Mouse (Mus musculus) liver, adult 2 months (tissue): ENCODE measurements around the gene Mlf1. TPM values are rescaled to one million over a fixed set of nuclear protein-coding genes. Genes with fewer than 3 reads are reported as not detected.

ENCODE experiments used
- DNase-seq: peaks from one replicate; pipeline ENCODE4 v3.0.0-alpha.2; 2011; ENCODE audit warnings: low read depth, low spot score; ENCODE audit errors: extremely low read depth
- H3K27ac ChIP-seq: fragments of 200-500 bp; replicated peaks from 2 replicates; pipeline ENCODE4 v1.5.1; 2012; ENCODE audit warnings: low read depth, mild to moderate bottlenecking, control low read depth, inconsistent platforms, low read length; ENCODE audit not compliant: insufficient read depth
- H3K27me3 ChIP-seq: fragments of 200-500 bp; 2 replicates; pipeline ENCODE4 v1.6.1; 2012; ENCODE audit warnings: mild to moderate bottlenecking, moderate library complexity, low read length, inconsistent platforms; ENCODE audit not compliant: control insufficient read depth, insufficient read depth
- H3K36me3 ChIP-seq: fragments of 200-500 bp; 2 replicates; pipeline ENCODE4 v1.6.1; 2012; ENCODE audit warnings: low read length, inconsistent platforms; ENCODE audit not compliant: control insufficient read depth, insufficient read depth
- H3K4me1 ChIP-seq: fragments of 200-500 bp; 2 replicates; pipeline ENCODE4 v1.6.1; 2011; ENCODE audit warnings: low read length; ENCODE audit not compliant: control insufficient read depth, insufficient read depth
- H3K4me3 ChIP-seq: fragments of 200-500 bp; 2 replicates; pipeline ENCODE4 v1.5.1; 2011; ENCODE audit warnings: low read depth, mild to moderate bottlenecking, control low read depth, low read length, moderate library complexity; ENCODE audit not compliant: insufficient read depth
- H3K79me2 ChIP-seq: fragments of 200-500 bp; 2 replicates; pipeline ENCODE4 v1.6.1; 2012; ENCODE audit warnings: inconsistent platforms, mild to moderate bottlenecking, low read length, moderate library complexity; ENCODE audit not compliant: control insufficient read depth, insufficient read depth
- H3K9ac ChIP-seq: fragments of 200-500 bp; 2 replicates; pipeline ENCODE4 v1.6.1; 2012; ENCODE audit warnings: low read depth, mild to moderate bottlenecking, control low read depth, inconsistent platforms, low read length
- CTCF ChIP-seq: fragments of 200-500 bp; IDR thresholded peaks from 2 replicates; pipeline ENCODE4 v1.5.1; 2011; ENCODE audit warnings: low read depth, low read length, control low read depth
- POLR2A ChIP-seq: fragments of 200-500 bp; IDR thresholded peaks from 2 replicates; pipeline ENCODE4 v1.6.1; 2011; ENCODE audit warnings: low read length, control low read depth; ENCODE audit not compliant: insufficient read depth; ENCODE audit errors: extremely low read depth
- WGBS: fragments of 180-500 bp; shearing (Covaris S2); methylation state at CpG from one replicate; pipeline ENCODE4 v1.1.7; 2018; 5-methylcytosine and 5-hydroxymethylcytosine counted together
- polyA plus RNA-seq: library from polyadenylated mRNA; depleted of rRNA; stranded (reverse); fragments of >200 nt; gene quantifications from 2 replicates; pipeline ENCODE4 v1.2.3, GENCODE M21; 2012
- total RNA-seq: library from RNA; depleted of rRNA; stranded (reverse); fragments of >200 nt; gene quantifications from 2 replicates; pipeline ENCODE4 v1.2.3, GENCODE M21; 2014

Mlf1 gene
- total and polyA plus RNA-seq, 2 experiments = 0.55 TPM; not detected in 1

GRCm38 (mm10) chr3:67367481-67367880, 6.4 kb upstream of the Mlf1 start:
- Histone ChIP-seq H3K4me1 (no peaks in the 10 kb centered on the region), H3K79me2 (no peaks in the 10 kb centered on the region), H3K36me3 (no peaks in the 10 kb centered on the region), H3K27ac (no peak overlapping the region), H3K4me3 (no peak overlapping the region), H3K27me3 (no peaks in the 10 kb centered on the region), H3K9ac (no peak overlapping the region)
- DNase-seq = peak; percentile 14
- TF ChIP-seq CTCF = no peak
- TF ChIP-seq POLR2A = no peak
- WGBS = 64% methylated on average over 6 of the region's 6 CpGs

GRCm38 (mm10) chr3:67369407-67370079, 4.4 kb upstream of the Mlf1 start:
- H3K27me3 ChIP-seq = 0 out of 2 replicates have a peak, but pooled peaks cover 2% of the 10 kb centered on the region
- H3K4me1 ChIP-seq = no peaks in the 10 kb centered on the region
- WGBS = 78% methylated on average over 5 of the region's 5 CpGs
- H3K9ac ChIP-seq = no peak overlapping the region
- TF ChIP-seq CTCF (no peak), POLR2A (no peak)
- no peaks in the 10 kb centered on the region for H3K36me3 ChIP-seq
- H3K27ac ChIP-seq = no peak overlapping the region
- H3K79me2 ChIP-seq = no peaks in the 10 kb centered on the region
- H3K4me3 ChIP-seq = no peak overlapping the region
- DNase-seq = no peak

- Histone ChIP-seq H3K79me2 (no peaks in the 10 kb centered on the region), H3K27ac (no peak overlapping the region), H3K27me3 (0 out of 2 replicates have a peak, but pooled peaks cover 4% of the 10 kb centered on the region), H3K4me3 (no peak overlapping the region), H3K4me1 (no peaks in the 10 kb centered on the region), H3K36me3 (no peaks in the 10 kb centered on the region), H3K9ac (no peak overlapping the region)
- TF ChIP-seq CTCF (no peak), POLR2A (no peak)
- no peak for DNase-seq
- WGBS = 76% methylated on average over 4 of the region's 4 CpGs
Observed at GRCm38 (mm10) chr3:67372194-67372593, 1.7 kb upstream of the Mlf1 start.

- no peak overlapping the region for H3K9ac ChIP-seq
- H3K27me3 ChIP-seq = 0 out of 2 replicates have a peak, but pooled peaks cover 4% of the 10 kb centered on the region
- H3K36me3 ChIP-seq = no peaks in the 10 kb centered on the region
- H3K27ac ChIP-seq = no peak overlapping the region
- TF ChIP-seq POLR2A (no peak), CTCF (no peak)
- H3K4me3 ChIP-seq = no peak overlapping the region
- 56% methylated on average over 5 of the region's 5 CpGs for WGBS
- no peaks in the 10 kb centered on the region for H3K4me1 ChIP-seq
- DNase-seq = no peak
- H3K79me2 ChIP-seq = no peaks in the 10 kb centered on the region
Observed at GRCm38 (mm10) chr3:67372781-67373180, 1.1 kb upstream of the Mlf1 start.

- no peaks in the 10 kb centered on the region for H3K79me2 ChIP-seq
- no peak overlapping the region for H3K27ac ChIP-seq
- WGBS = 47% methylated on average over 7 of the region's 7 CpGs
- H3K4me1 ChIP-seq = no peaks in the 10 kb centered on the region
- no peak for DNase-seq
- H3K36me3 ChIP-seq = no peaks in the 10 kb centered on the region
- H3K4me3 ChIP-seq = peak overlapping the region; percentile 41; the same call in 1 of the 2 replicates
- TF ChIP-seq POLR2A (no peak), CTCF (no peak)
- H3K27me3 ChIP-seq = 0 out of 2 replicates have a peak, but pooled peaks cover 4% of the 10 kb centered on the region
- no peak overlapping the region for H3K9ac ChIP-seq
Observed at GRCm38 (mm10) chr3:67374360-67374778, 472 bp downstream of the Mlf1 start.

GRCm38 (mm10) chr3:67375063-67375462, 1.2 kb downstream of the Mlf1 start, which contains the start of gene Gm17402:
Gm17402 (minus strand) TSS chr3:67375163.
- no peak for DNase-seq
- H3K27ac ChIP-seq = no peak within 1 kb of the TSS
- H3K27me3 ChIP-seq = 0 out of 2 replicates have a peak, but pooled peaks cover 4% of the 10 kb centered on the region
- 33% methylated on average over 3 of the region's 3 CpGs for WGBS
- peak within 1 kb of the TSS; percentile 41; the same call in 1 of the 2 replicates for H3K4me3 ChIP-seq
- H3K36me3 ChIP-seq = no peaks in the 10 kb centered on the region
- peak within 1 kb of the TSS; percentile 26; the same call in 1 of the 2 replicates for H3K9ac ChIP-seq
- no peaks in the 10 kb centered on the region for H3K4me1 ChIP-seq
- H3K79me2 ChIP-seq = no peaks in the 10 kb centered on the region
- no peak for TF ChIP-seq CTCF
- TF ChIP-seq POLR2A = no peak
